Mouse (Mus musculus) limb, embryonic 14.5 days (tissue): Measurements from ENCODE around the gene Wt1. TPM values are rescaled to one million over a fixed set of nuclear protein-coding genes. Genes with fewer than 3 reads are reported as not detected.

Source experiments
- ATAC-seq: fragments of 200-750 bp; cut with Nextera tagmentation; 2 replicates; pipeline ENCODE4 v1.8.0; 2017; ENCODE audit warnings: low read depth, moderate number of reproducible peaks, moderate TSS enrichment; ENCODE audit not compliant: low FRiP score
- DNase-seq: peaks from one replicate; pipeline ENCODE4 v3.0.0-alpha.2; 2015; ENCODE audit warnings: low spot score
- H3K27ac ChIP-seq: fragments of 300-500 bp; sonication (generic); replicated peaks from 2 replicates; pipeline ENCODE4 v1.5.1; 2014; ENCODE audit warnings: low read depth, mild to moderate bottlenecking, low read length, moderate library complexity, mixed read lengths
- H3K27me3 ChIP-seq: fragments of 300-500 bp; sonication (generic); 2 replicates; pipeline ENCODE4 v1.6.1; 2014; ENCODE audit warnings: low read length, mixed read lengths; ENCODE audit not compliant: control insufficient read depth, insufficient read depth
- H3K36me3 ChIP-seq: fragments of 300-500 bp; sonication (generic); 2 replicates; pipeline ENCODE4 v1.6.1; 2014; ENCODE audit warnings: mild to moderate bottlenecking, low read length, moderate library complexity, mixed read lengths; ENCODE audit not compliant: control insufficient read depth, insufficient read depth
- H3K4me1 ChIP-seq: fragments of 300-500 bp; sonication (generic); 2 replicates; pipeline ENCODE4 v1.6.1; 2014; ENCODE audit warnings: antibody characterized with exemption, low read length, mixed read lengths; ENCODE audit not compliant: control insufficient read depth, insufficient read depth
- H3K4me2 ChIP-seq: fragments of 300-500 bp; sonication (generic); replicated peaks from 2 replicates; pipeline ENCODE4 v1.6.1; 2014; ENCODE audit warnings: low read depth, mild to moderate bottlenecking, low read length, moderate library complexity; ENCODE audit not compliant: severe bottlenecking
- H3K4me3 ChIP-seq: fragments of 300-500 bp; sonication (generic); replicated peaks from 2 replicates; pipeline ENCODE4 v1.5.1; 2014; ENCODE audit warnings: low read length
- H3K9ac ChIP-seq: fragments of 300-500 bp; sonication (generic); 2 replicates; pipeline ENCODE4 v1.6.1; 2014; ENCODE audit warnings: mild to moderate bottlenecking, low read depth, low read length, moderate library complexity; ENCODE audit not compliant: severe bottlenecking
- H3K9me3 ChIP-seq: fragments of 300-500 bp; sonication (generic); 2 replicates; pipeline ENCODE4 v1.6.1; 2016; ENCODE audit warnings: low read length; ENCODE audit not compliant: control insufficient read depth
- POLR2A ChIP-seq: fragments of 200-500 bp; IDR thresholded peaks from 2 replicates; pipeline ENCODE4 v1.8.0; 2012; ENCODE audit warnings: inconsistent platforms, mild to moderate bottlenecking, moderate library complexity, borderline replicate concordance; ENCODE audit not compliant: insufficient read depth, insufficient read length; ENCODE audit errors: extremely low read depth
- WGBS: fragments of 180-500 bp; shearing (Covaris S2); extraction: QIAGEN DNeasy Blood & Tissue Kit; methylation state at CpG from one replicate; pipeline ENCODE4 v1.1.7; 2014; 5-methylcytosine and 5-hydroxymethylcytosine counted together
- polyA plus RNA-seq, 2 experiments: library from polyadenylated mRNA; depleted of rRNA in 1 of 2; stranded (reverse) in 1 of 2; unstranded in 1 of 2; fragments of >200 nt; fragmentation: Nextera tagmentation in 1 of 2; extraction: Ambion mirVana in 1 of 2; gene quantifications; 2 replicates each; pipeline versions ENCODE4 v1.2.1 to v1.2.3; 2012 to 2014

Gene Wt1
- 0.47 and 1.3 TPM in 2 replicates for polyA plus RNA-seq (2012; rRNA removed)
- polyA plus RNA-seq (2014; fragmentation: Nextera tagmentation; extraction: Ambion mirVana) = 0.22 and 0.54 TPM in 2 replicates

DNA sequence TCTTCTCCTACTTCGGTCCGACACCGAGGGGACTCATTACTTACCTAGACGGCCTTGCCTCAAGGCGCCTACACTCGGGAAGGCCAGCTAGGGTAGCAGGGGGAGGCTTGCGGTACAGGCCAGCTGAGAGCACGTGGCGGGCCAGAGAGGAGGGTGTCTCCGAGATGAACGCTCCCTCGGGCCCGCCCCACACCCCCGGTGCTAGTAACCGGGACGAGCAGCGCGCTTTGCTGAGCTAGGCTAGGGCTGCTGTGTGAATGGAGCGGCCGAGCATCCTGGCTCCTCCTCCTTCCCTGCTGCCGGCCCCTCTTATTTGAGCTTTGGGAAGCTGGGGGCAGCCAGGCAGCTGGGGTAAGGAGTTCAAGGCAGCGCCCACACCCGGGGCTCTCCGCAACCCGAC, at the start of gene Wt1:
Wt1 (plus strand) TSS at position 251 of the 400 bp plus-strand sequence.
- Histone ChIP-seq H3K4me2 (peak within 1 kb of the TSS; percentile 49), H3K27ac (no peak within 1 kb of the TSS), H3K9me3 (no peaks in the 10 kb centered on the region), H3K9ac (no peak within 1 kb of the TSS), H3K27me3 (peaks cover 98% of the 10 kb centered on the region), H3K36me3 (no peaks in the 10 kb centered on the region), H3K4me1 (peaks cover 10% of the 10 kb centered on the region), H3K4me3 (peak within 1 kb of the TSS; percentile 33)
- ATAC-seq (peak; percentile 56; the same call in 1 of the 2 replicates), DNase-seq (no peak)
- WGBS = 1% methylated on average over 20 of the region's 25 CpGs
- no peak for TF ChIP-seq POLR2A

DNA sequence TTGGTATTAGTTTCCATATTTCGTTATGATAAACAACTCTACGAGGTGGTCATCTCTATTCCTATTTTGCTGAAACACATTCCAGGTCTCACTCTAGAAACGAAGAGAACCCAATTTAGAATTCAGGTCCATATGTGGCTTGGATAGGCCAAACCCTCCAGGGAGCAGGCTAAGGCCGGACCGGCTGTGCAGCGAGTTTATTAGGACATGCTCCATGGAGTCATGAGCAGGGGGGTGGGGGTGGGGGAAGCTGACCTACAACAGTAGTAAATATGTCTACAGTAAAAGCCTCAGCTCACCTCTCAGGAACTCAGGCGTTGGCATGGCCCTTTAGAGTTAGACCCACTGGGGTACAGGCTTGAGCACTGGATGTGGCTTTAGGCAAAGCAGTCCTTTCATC, 49.2 kb upstream of the Wt1 start:
- no peak for TF ChIP-seq POLR2A
- H3K27me3 ChIP-seq = no peaks in the 10 kb centered on the region
- ATAC-seq (no peak), DNase-seq (no peak)
- no peak overlapping the region for H3K4me3 ChIP-seq
- 63% methylated on average over 7 of the region's 7 CpGs for WGBS
- no peaks in the 10 kb centered on the region for H3K9me3 ChIP-seq
- H3K9ac ChIP-seq = no peak overlapping the region
- H3K4me2 ChIP-seq = no peak overlapping the region
- H3K4me1 ChIP-seq = no peaks in the 10 kb centered on the region
- no peaks in the 10 kb centered on the region for H3K36me3 ChIP-seq
- H3K27ac ChIP-seq = no peak overlapping the region

DNA sequence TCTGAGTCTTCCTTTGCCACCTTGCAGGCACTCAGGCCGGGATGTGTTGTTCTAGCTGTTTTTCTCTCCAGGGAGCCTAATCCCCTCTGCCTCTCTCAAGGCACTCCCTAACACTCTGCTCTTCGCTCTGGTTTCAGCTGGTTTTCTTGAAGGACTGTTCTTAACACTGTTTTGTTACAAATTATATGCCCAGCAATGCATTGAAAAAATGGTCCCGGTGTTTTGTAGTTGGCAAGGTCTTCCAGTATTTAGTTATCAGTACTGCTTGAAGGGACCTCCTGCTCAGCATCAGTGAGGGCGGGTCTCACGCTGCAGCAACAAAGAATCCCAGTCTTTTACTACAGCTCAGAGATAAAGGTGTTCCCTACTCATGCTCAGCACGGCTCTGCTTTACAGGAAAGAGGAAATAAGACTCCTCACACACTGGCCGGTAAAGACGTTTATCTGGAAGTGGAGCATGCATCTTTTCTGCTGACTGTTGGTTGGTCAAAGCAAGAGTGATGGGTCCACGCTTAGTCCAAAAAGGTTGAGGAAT, 44.0 kb upstream of the Wt1 start:
- H3K4me1 ChIP-seq = no peaks in the 10 kb centered on the region
- TF ChIP-seq POLR2A = no peak
- WGBS = 44% methylated on average over 9 of the region's 9 CpGs
- no peak overlapping the region for H3K27ac ChIP-seq
- ATAC-seq (no peak), DNase-seq (no peak)
- H3K4me3 ChIP-seq = no peak overlapping the region
- no peak overlapping the region for H3K4me2 ChIP-seq
- H3K9ac ChIP-seq = no peak overlapping the region
- no peaks in the 10 kb centered on the region for H3K9me3 ChIP-seq
- no peaks in the 10 kb centered on the region for H3K27me3 ChIP-seq
- no peaks in the 10 kb centered on the region for H3K36me3 ChIP-seq

DNA sequence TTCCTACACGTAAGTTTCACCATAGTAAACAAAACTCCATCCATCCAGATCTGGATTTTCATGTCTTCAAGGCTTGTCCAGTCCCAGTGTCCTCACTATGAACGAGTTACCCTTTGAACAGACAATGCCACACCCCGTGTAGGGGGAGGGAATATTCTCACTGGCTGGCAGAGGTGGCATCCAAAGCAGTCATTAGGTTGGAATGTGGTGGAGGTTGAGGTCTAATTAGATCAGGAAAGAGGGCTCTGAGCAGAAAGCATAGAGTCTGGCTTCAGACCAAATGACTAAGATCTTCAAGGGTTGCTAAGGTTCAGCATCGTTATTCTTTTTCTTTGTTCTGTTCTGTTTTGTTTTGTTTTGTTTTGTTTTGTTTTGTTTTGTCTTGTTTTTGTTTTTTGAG, 42.3 kb upstream of the Wt1 start:
- Histone ChIP-seq H3K9ac (no peak overlapping the region), H3K4me3 (no peak overlapping the region), H3K27me3 (no peaks in the 10 kb centered on the region), H3K4me2 (no peak overlapping the region), H3K36me3 (no peaks in the 10 kb centered on the region), H3K9me3 (no peaks in the 10 kb centered on the region), H3K27ac (no peak overlapping the region), H3K4me1 (peaks cover 4% of the 10 kb centered on the region; the same call in 1 of the 2 replicates)
- no peak for ATAC-seq
- TF ChIP-seq POLR2A = no peak
- 82% methylated on average over 4 of the region's 4 CpGs for WGBS
- no peak for DNase-seq

DNA sequence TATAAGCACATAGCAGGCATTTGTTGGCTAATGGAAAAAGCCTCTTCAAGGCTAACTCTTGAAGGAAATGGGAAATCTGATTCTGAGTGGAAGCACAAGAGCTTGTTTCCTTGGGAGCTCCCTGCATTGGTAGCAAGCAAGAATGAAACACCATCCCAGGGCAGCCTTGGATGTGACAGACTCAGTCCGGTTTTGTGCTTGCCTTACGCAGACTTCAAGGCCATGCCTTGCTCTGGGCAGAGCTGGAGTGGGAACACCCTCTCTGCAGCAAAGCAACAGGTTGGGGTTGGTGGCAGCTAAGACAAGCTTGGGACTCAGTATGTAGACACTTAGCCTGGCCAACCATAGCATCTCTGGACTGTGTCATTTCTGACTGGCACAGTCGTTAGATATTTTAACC, 40.2 kb upstream of the Wt1 start:
- H3K4me2 ChIP-seq = no peak overlapping the region
- DNase-seq (no peak), ATAC-seq (no peak)
- no peaks in the 10 kb centered on the region for H3K27me3 ChIP-seq
- no peak overlapping the region for H3K4me3 ChIP-seq
- H3K27ac ChIP-seq = no peak overlapping the region
- 96% methylated on average over 3 of the region's 3 CpGs for WGBS
- no peaks in the 10 kb centered on the region for H3K9me3 ChIP-seq
- H3K9ac ChIP-seq = no peak overlapping the region
- no peak for TF ChIP-seq POLR2A
- H3K36me3 ChIP-seq = no peaks in the 10 kb centered on the region
- peaks cover 21% of the 10 kb centered on the region for H3K4me1 ChIP-seq
